Mouse (Mus musculus) forebrain, embryonic 11.5 days (tissue): ENCODE results near the gene Srp68. TPM values are rescaled to one million over a fixed set of nuclear protein-coding genes. Genes with fewer than 3 reads are reported as not detected.

ENCODE experiments used
- ATAC-seq: fragments of 200-750 bp; cut with Nextera tagmentation; replicated peaks from 2 replicates; pipeline ENCODE4 v1.8.0; 2017; ENCODE audit warnings: moderate TSS enrichment; ENCODE audit not compliant: low FRiP score
- DNase-seq: peaks from one replicate; pipeline ENCODE4 v3.0.0-alpha.2; 2017; ENCODE audit warnings: low spot score
- H3K27ac ChIP-seq: fragments of 300-500 bp; sonication (generic); 2 replicates; pipeline ENCODE4 v1.5.1; 2014; ENCODE audit warnings: low read depth, low read length
- H3K27me3 ChIP-seq: fragments of 300-500 bp; sonication (generic); 2 replicates; pipeline ENCODE4 v1.6.1; 2014; ENCODE audit warnings: mild to moderate bottlenecking, low read length, mixed read lengths; ENCODE audit not compliant: control insufficient read depth, insufficient read depth
- H3K36me3 ChIP-seq: fragments of 300-500 bp; sonication (generic); 2 replicates; pipeline ENCODE4 v1.6.1; 2014; ENCODE audit warnings: mild to moderate bottlenecking, low read length, moderate library complexity, mixed read lengths; ENCODE audit not compliant: control insufficient read depth, insufficient read depth
- H3K4me1 ChIP-seq: fragments of 300-500 bp; sonication (generic); replicated peaks from 2 replicates; pipeline ENCODE4 v1.6.1; 2014; ENCODE audit warnings: low read length, mixed read lengths; ENCODE audit not compliant: control insufficient read depth, insufficient read depth
- H3K4me2 ChIP-seq: fragments of 300-500 bp; sonication (generic); 2 replicates; pipeline ENCODE4 v1.6.1; 2014; ENCODE audit warnings: low read depth, mild to moderate bottlenecking, low read length, moderate library complexity, mixed read lengths; ENCODE audit not compliant: severe bottlenecking
- H3K4me3 ChIP-seq: fragments of 300-500 bp; sonication (generic); 2 replicates; pipeline ENCODE4 v1.5.1; 2014; ENCODE audit warnings: low read depth, low read length
- H3K9ac ChIP-seq: fragments of 300-500 bp; sonication (generic); 2 replicates; pipeline ENCODE4 v1.6.1; 2014; ENCODE audit warnings: low read length
- H3K9me3 ChIP-seq: fragments of 300-500 bp; sonication (generic); 2 replicates; pipeline ENCODE4 v1.6.1; 2016; ENCODE audit warnings: low read length, mixed read lengths; ENCODE audit not compliant: control insufficient read depth
- WGBS: fragments of 180-500 bp; shearing (Covaris S2); extraction: QIAGEN DNeasy Blood & Tissue Kit; methylation state at CpG from one replicate; pipeline ENCODE4 v1.1.7; 2014; 5-methylcytosine and 5-hydroxymethylcytosine counted together
- polyA plus RNA-seq: library from polyadenylated mRNA; unstranded; fragments of >200 nt; fragmentation: Nextera tagmentation; extraction: Ambion mirVana; gene quantifications from 2 replicates; pipeline ENCODE4 v1.2.1, GENCODE M21; 2014

Srp68 gene
- polyA plus RNA-seq, 1 experiment from 2014 or later = 81.2 TPM

DNA sequence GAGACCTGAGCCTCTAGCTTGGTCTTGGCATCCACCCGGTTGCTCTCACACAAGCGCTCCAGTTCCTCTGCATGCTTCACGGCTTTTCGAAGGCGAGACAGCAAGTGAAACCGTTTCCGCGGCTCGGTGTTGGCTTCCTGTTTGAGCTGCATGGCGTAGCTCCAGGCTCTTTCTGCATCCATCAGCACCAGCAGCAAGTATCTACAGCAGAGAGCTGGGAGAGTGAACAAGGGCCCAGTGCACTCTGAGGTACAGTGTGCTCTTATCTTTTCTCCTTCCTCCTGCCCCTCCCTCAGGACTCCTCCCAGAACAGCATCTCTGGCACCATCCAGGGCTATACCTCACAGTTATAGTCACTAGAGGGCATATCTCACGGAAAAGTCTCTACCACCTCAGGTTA lies 8.7 kb downstream of the Srp68 start:
- Histone ChIP-seq H3K4me1 (no peaks in the 10 kb centered on the region), H3K9me3 (no peaks in the 10 kb centered on the region), H3K4me2 (no peak overlapping the region), H3K36me3 (peaks cover 26% of the 10 kb centered on the region), H3K4me3 (no peak overlapping the region), H3K27me3 (no peaks in the 10 kb centered on the region), H3K27ac (no peak overlapping the region), H3K9ac (no peak overlapping the region)
- 93% methylated on average over 11 of the region's 11 CpGs for WGBS
- ATAC-seq (no peak), DNase-seq (no peak)

DNA sequence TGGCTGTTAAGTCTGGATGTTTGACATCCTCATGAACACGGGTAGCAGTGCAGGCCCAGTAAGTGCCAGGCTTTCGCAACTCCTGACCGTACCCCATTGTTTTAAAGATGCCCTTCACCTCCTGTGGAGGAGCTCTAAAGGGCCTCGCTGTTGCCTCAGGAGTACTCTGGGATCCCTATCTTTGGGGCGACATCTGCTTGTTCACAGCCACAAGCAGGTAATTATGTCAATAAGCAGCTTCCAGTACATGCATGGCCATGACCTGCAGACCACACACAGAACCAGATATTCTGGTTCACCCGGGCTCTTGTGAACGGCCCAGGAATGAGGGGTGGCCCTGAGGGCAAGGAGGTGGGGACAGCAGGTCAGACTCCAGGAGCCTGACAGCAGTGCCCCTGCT lies 13.8 kb downstream of the Srp68 start:
- Histone ChIP-seq H3K4me1 (no peaks in the 10 kb centered on the region), H3K4me3 (no peak overlapping the region), H3K27me3 (no peaks in the 10 kb centered on the region), H3K27ac (no peak overlapping the region), H3K9me3 (no peaks in the 10 kb centered on the region), H3K36me3 (peaks cover 21% of the 10 kb centered on the region), H3K9ac (no peak overlapping the region), H3K4me2 (no peak overlapping the region)
- DNase-seq (no peak), ATAC-seq (no peak)
- WGBS = 90% methylated on average over 7 of the region's 7 CpGs

DNA sequence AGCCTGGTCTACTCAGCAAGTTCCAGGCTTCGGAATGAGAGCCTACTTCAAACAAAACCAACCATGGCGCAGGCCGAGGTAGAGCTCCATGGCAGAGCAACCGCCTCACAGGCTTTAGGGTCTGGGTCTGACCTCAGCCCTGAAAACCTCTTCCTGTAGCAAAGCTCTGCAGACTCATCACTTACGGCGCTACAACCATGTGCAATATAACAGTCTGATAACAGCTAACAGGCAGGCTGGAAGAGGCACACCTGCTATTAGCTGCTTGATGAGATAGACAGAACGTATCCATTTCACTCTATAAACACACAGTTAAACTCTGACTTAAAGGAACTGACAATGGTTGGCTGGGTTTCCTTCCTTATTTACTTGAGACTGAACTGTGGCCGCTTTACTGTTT lies 14.6 kb downstream of the Srp68 start:
- Histone ChIP-seq H3K4me2 (no peak overlapping the region), H3K36me3 (peaks cover 21% of the 10 kb centered on the region), H3K9ac (no peak overlapping the region), H3K4me1 (no peaks in the 10 kb centered on the region), H3K9me3 (no peaks in the 10 kb centered on the region), H3K27ac (no peak overlapping the region), H3K4me3 (no peak overlapping the region), H3K27me3 (no peaks in the 10 kb centered on the region)
- no peak for ATAC-seq
- no peak for DNase-seq
- 95% methylated on average over 8 of the region's 8 CpGs for WGBS

DNA sequence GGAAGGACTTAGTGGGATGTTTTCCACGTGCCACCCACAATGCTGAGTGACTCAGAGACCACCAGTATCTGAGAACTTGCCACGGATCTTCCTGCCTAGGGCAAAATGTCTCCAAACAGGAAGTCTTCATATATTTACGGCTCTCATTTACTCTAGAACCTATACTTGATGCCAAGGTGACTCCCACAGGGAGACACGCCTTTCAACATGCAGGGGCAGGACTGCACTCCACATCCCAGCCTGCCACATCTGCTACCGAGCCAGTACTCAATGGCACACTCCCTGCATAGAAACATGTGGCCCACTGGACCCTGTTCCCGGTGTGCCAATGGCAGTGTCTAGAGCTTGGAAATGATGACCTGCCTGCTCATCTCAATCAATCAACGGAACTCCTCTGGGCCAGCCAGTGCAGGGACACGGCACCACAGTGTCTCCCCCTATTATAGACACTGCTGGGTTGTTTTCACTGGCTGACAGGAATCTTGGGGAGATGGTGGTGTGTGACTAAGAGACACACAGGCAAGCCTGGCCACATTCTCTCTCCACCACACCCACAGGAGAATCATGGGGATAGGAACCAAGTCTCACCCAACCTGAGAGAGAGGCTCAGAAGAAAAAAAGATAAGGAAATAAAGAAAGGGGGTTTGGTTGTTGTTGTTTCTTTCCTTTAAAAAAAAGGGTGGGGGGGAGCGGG lies 17.9 kb downstream of the Srp68 start:
- Histone ChIP-seq H3K27me3 (no peaks in the 10 kb centered on the region), H3K9me3 (no peaks in the 10 kb centered on the region), H3K27ac (no peak overlapping the region), H3K4me2 (no peak overlapping the region), H3K4me3 (no peak overlapping the region), H3K9ac (no peak overlapping the region), H3K36me3 (peaks cover 14% of the 10 kb centered on the region), H3K4me1 (no peaks in the 10 kb centered on the region)
- DNase-seq = no peak
- ATAC-seq = no peak
- 93% methylated on average over 9 of the region's 9 CpGs for WGBS

DNA sequence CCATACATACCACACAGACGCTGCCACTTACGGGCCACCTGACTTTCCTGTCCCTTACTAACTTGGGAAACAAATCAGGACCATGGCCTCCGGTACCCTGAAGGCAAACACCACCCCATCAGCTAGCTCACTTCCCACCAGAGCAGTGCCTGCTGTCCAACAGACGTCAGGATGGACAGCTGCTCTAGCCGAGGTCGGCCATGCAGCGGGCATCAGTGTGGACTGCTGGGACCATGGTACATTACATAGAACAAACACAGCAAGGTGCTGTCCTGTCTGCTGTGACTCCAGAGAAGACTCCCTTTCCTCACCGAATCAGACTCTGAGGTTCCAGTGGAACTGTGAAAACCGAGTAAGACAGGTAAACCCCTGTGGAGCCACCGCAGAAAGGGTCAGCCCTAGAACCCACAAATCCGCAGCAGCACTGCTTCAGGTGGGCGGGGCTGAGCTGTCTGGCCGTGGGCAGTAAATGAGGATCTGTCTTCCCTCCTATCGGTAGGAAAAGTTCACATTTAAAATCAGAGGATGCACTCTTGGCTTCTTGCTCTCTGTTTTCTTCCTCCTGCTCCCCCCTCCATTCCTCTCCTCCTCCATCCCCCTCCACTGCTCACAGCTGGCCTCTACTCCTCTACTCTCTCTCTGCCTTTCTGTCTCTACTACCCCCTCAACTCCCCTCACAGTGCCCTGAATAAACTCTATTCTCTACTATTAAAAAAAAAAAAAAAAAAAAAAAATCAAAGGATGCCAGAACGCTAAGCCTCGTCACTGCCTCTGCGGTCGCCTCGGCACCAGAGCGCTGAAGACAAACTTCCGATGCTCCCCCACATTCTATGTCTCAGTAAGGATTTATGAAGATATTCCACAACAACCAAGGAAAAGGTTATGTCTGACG lies 18.7 kb downstream of the Srp68 start:
- H3K4me3 ChIP-seq = no peak overlapping the region
- H3K27ac ChIP-seq = no peak overlapping the region
- no peak for DNase-seq
- peaks cover 10% of the 10 kb centered on the region for H3K36me3 ChIP-seq
- H3K4me2 ChIP-seq = no peak overlapping the region
- no peaks in the 10 kb centered on the region for H3K4me1 ChIP-seq
- no peaks in the 10 kb centered on the region for H3K27me3 ChIP-seq
- H3K9me3 ChIP-seq = no peaks in the 10 kb centered on the region
- WGBS = 90% methylated on average over 22 of the region's 22 CpGs
- no peak for ATAC-seq
- no peak overlapping the region for H3K9ac ChIP-seq

DNA sequence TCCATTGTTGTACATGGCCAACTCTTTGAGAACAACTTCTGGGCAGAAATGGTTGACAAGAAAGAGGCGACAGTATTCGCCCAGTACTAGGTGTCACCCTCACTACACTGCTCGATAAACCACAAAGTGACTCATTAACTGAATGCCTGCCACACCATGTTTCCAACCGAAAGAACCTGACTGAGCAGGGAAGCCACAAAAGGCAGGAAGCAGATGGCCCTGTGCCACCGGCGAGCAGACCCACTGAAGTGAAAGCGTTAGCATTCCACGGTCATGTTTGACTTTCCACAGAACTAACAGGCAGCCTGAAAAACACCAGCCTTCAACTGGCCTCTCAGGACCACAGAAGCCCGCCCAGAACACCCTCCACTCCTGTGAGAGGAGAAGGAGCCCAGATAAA lies 19.4 kb downstream of the Srp68 start:
- no peak for ATAC-seq
- Histone ChIP-seq H3K4me2 (no peak overlapping the region), H3K27me3 (no peaks in the 10 kb centered on the region), H3K9ac (no peak overlapping the region), H3K4me1 (no peaks in the 10 kb centered on the region), H3K36me3 (peaks cover 7% of the 10 kb centered on the region), H3K9me3 (no peaks in the 10 kb centered on the region), H3K27ac (no peak overlapping the region), H3K4me3 (no peak overlapping the region)
- 95% methylated on average over 9 of the region's 9 CpGs for WGBS
- no peak for DNase-seq

DNA sequence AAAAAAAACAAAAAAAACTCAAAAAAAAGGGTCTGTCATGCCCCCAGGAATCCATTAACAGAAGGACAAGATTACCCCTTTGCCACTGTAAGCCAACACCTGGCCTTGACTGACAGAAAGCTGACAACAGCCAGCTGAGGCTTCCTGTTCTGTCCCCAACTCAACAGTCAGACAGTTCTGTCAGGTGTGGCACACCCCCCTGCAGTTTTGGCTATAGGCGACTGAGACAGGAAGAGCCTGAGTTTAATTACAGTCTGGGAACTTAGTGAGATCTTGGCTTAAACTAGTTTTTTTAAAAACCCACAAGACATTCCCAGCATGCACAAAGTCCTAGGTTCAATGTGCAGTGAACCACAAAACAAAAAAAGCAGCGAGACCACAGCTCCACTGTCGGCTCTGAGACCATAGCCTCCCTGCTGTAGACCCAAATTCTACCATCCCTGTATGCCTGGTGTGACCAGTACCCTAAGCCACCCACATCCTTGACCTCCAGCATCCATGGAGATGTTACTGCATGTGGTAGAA lies 20.9 kb downstream of the Srp68 start:
- DNase-seq (no peak), ATAC-seq (no peak)
- H3K4me2 ChIP-seq = no peak overlapping the region
- WGBS = 88% methylated on average over 3 of the region's 3 CpGs
- H3K4me3 ChIP-seq = no peak overlapping the region
- H3K4me1 ChIP-seq = no peaks in the 10 kb centered on the region
- peaks cover 8% of the 10 kb centered on the region for H3K36me3 ChIP-seq
- no peaks in the 10 kb centered on the region for H3K27me3 ChIP-seq
- H3K9ac ChIP-seq = no peak overlapping the region
- H3K9me3 ChIP-seq = no peaks in the 10 kb centered on the region
- no peak overlapping the region for H3K27ac ChIP-seq

DNA sequence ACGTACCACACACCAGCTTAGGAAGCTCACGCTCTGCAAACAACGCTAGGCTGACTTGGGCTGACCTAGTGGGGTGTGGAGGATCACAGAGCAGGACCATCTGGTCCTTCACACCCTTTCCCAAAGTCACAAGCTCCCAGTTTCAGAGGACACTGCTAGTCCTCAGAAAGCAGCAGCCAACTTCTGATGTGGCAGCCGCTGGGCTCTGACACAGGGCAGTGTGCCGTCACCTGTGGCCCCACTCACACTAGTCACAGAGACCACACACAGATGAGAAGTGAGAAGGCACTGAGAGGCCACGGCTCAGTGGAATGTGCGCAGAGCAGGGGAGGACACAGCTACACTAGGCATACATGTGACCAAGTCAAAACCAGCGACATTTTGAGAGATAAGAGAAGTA lies 23.1 kb downstream of the Srp68 start:
- Histone ChIP-seq H3K4me3 (no peak overlapping the region), H3K4me1 (no peaks in the 10 kb centered on the region), H3K9ac (no peak overlapping the region), H3K4me2 (no peak overlapping the region), H3K36me3 (peaks cover 11% of the 10 kb centered on the region), H3K27me3 (no peaks in the 10 kb centered on the region), H3K9me3 (no peaks in the 10 kb centered on the region), H3K27ac (no peak overlapping the region)
- WGBS = 91% methylated on average over 8 of the region's 8 CpGs
- DNase-seq (no peak), ATAC-seq (no peak)
